Comparison of ENCODE assay signal across 29 mouse cellular contexts in genomic region chrX:59063157-59063556, GRCm38 (mm10).
"Had no signal": no experiment of that assay in that cellular context is flagged by ENCODE, and none has a peak within 500 bp of the region (broad histone marks: within the 10 kb centered on the region; RNA-seq: fewer than 3 reads in every experiment).

No protein-coding gene starts in this region.

- H3K4me3 ChIP-seq: limb, embryonic 10.5 days; limb, embryonic 12.5 days; limb, embryonic 13.5 days; limb, embryonic 15.5 days; liver, embryonic 12.5 days; liver, embryonic 13.5 days; liver, embryonic 15.5 days; lung, embryonic 15.5 days; megakaryocyte, embryonic 14.5 days; midbrain, embryonic 10.5 days; midbrain, embryonic 12.5 days; midbrain, embryonic 13.5 days; midbrain, embryonic 15.5 days; myocyte had no signal

- DNase-seq: left cerebral cortex, postnatal 4 days; liver; liver, embryonic 13.5 days; liver, postnatal 0 days; lung, adult 18-20 months; lung, adult 2 months; lung, embryonic 14.5 days; lung, postnatal 10 days; lung, postnatal 14 days; lung, postnatal 36 days; lung, postnatal 4 days; midbrain, embryonic 14.5 days had no signal

- H3K36me3 ChIP-seq: limb, embryonic 10.5 days; limb, embryonic 12.5 days; limb, embryonic 13.5 days; limb, embryonic 15.5 days; liver, embryonic 12.5 days; liver, embryonic 13.5 days; liver, embryonic 15.5 days; lung, embryonic 15.5 days; midbrain, embryonic 12.5 days; midbrain, embryonic 13.5 days; midbrain, embryonic 15.5 days had no signal

- ATAC-seq: liver, embryonic 12.5 days; liver, postnatal 0 days; lung, postnatal 0 days; midbrain, embryonic 13.5 days; midbrain, embryonic 15.5 days; midbrain, embryonic 16.5 days had no signal

- H3K9ac ChIP-seq: limb, embryonic 12.5 days; limb, embryonic 13.5 days; limb, embryonic 15.5 days; liver, embryonic 12.5 days; liver, embryonic 13.5 days; liver, embryonic 14.5 days; liver, embryonic 15.5 days; liver, postnatal 0 days; lung, embryonic 14.5 days; lung, embryonic 15.5 days; midbrain, embryonic 12.5 days; midbrain, embryonic 13.5 days; midbrain, embryonic 15.5 days had no signal

- H3K4me1 ChIP-seq: limb, embryonic 10.5 days; limb, embryonic 12.5 days; limb, embryonic 13.5 days; limb, embryonic 15.5 days; liver, embryonic 12.5 days; liver, embryonic 13.5 days; liver, embryonic 15.5 days; lung, embryonic 15.5 days; megakaryocyte, embryonic 14.5 days; midbrain, embryonic 10.5 days; midbrain, embryonic 12.5 days; midbrain, embryonic 13.5 days; midbrain, embryonic 15.5 days had no signal

- H3K27ac ChIP-seq: limb, embryonic 10.5 days; limb, embryonic 12.5 days; limb, embryonic 13.5 days; limb, embryonic 15.5 days; liver, embryonic 12.5 days; liver, embryonic 13.5 days; liver, embryonic 14.5 days; liver, embryonic 15.5 days; lung, embryonic 15.5 days; macrophage; midbrain, embryonic 10.5 days; midbrain, embryonic 12.5 days; midbrain, embryonic 13.5 days; midbrain, embryonic 15.5 days had no signal

- H3K9me3 ChIP-seq: limb, embryonic 10.5 days; limb, embryonic 12.5 days; limb, embryonic 13.5 days; limb, embryonic 15.5 days; liver, embryonic 12.5 days; liver, embryonic 13.5 days; liver, embryonic 15.5 days; lung, embryonic 15.5 days; megakaryocyte, embryonic 14.5 days; midbrain, embryonic 10.5 days; midbrain, embryonic 12.5 days; midbrain, embryonic 13.5 days; midbrain, embryonic 15.5 days had no signal

- H3K27me3 ChIP-seq: limb, embryonic 12.5 days; limb, embryonic 13.5 days; limb, embryonic 15.5 days; liver, embryonic 12.5 days; liver, embryonic 13.5 days; liver, embryonic 15.5 days; lung, embryonic 15.5 days; midbrain, embryonic 12.5 days; midbrain, embryonic 13.5 days; midbrain, embryonic 15.5 days had no signal
